Mouse (Mus musculus): ENCODE results near the gene Srp14.

DNA sequence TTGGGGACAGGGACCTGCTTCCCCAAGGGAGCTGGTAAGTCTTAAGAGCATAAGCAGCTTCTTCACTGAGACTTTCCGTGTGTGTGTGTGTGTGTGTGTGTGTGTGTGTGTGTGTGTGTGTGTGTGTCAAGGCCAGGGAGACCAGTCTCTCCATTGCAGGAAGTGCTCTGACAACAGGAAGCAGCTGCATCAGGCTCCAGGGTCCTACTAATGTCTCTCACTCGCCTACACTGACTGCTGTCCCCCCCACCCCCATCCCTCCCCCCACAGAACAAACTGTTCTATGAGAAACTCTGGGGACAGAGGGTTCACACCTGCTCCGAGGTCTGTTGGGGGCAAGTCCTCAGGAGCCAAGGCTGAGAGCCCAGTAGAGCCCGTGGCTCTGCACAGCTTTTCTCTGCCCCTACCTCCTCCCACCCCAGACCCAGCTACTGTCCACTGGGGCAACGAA, 11.8 kb upstream of the Srp14 start:
- no peak for TF ChIP-seq CTCF (IDR thresholded peaks at IDR 0.05; ENCODE audit: low read depth)
- no peak for TF ChIP-seq EP300 (IDR thresholded peaks at IDR 0.05; ENCODE audit: low read depth)
